Mouse (Mus musculus): ENCODE measurements around the gene Ptprg. TPM values are rescaled to one million over a fixed set of nuclear protein-coding genes. Genes with fewer than 3 reads are reported as not detected.

The Ptprg gene
- polyA plus RNA-seq, 2 experiments, result 0.69 to 1.4 TPM

DNA sequence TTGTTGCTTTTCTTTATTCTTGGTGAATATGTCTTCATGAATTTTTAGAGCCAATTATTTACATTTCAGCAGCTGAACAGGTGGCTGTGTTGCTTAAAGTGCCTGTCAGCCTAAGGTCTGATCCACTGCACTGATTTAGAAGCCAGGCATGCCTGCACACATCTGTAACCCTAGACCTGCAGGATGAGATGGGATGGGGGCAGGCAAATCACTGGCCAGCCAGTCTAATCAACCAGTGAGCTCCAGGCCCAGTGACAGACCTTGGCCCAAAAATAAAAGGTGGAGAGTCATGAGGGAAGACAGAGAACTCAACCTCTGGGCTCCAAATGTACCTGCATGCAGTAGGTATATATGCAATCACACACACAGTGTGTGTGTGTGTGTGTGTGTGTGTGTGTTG lies 302.2 kb downstream of the Ptprg start:
- DNase-seq (ENCODE audit: low read depth in 3 of 3, low spot score in 3 of 3) (no peak), ATAC-seq (ENCODE audit: insufficient read depth) (no peak)
- H3K4me2 ChIP-seq (ENCODE audit: low read depth), result no peak overlapping the region
- H3K36me3 ChIP-seq (replicated peaks; ENCODE audit: control insufficient read depth, insufficient read depth, low read depth), result no peaks in the 10 kb centered on the region
- TF ChIP-seq EP300 (IDR thresholded peaks at IDR 0.05; ENCODE audit: low read depth), result no peak
- no peak for TF ChIP-seq CTCF (IDR thresholded peaks at IDR 0.05; ENCODE audit: low read depth)
- H3K4me3 ChIP-seq (ENCODE audit: insufficient read depth in 1 of 2, low read depth in 2 of 2, low read length in 2 of 2), result no peak overlapping the region
- no peaks in the 10 kb centered on the region for H3K4me1 ChIP-seq (replicated peaks; ENCODE audit: control insufficient read depth in 2 of 2, insufficient read depth in 2 of 2, low read length in 1 of 2)
- no peak overlapping the region for H3K9ac ChIP-seq (replicated peaks)
- H3K9me3 ChIP-seq (ENCODE audit: control insufficient read depth, low read length), result no peaks in the 10 kb centered on the region
- no peak overlapping the region for H3K27ac ChIP-seq
- no peaks in the 10 kb centered on the region for H3K27me3 ChIP-seq (ENCODE audit: control insufficient read depth, insufficient read depth, low read length)

DNA sequence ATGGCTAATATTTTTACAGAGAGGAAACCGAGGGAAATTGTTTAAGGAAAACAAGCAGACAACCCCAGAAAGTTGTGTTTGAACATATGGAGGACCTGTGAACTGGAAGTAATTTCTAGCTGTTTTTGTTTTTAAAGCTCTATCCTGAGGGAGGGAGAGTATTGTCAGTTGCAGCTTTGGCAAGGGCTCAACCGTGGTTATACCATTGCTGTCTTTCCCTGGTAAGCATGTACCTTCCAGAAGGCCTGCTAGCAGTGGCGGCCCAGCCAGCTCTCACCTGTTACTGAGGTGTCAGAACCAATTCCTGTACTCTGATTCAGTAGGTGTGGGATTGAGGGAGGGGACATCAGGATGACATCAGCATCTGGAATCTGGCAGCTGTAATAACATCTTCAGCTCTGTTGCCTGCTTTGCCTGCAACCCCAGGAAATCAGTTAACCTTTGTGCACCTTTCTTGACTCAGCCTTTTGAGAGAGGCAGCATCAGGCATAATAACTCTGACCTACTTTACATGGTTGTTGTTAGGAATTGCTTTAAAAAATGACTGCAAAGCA lies 304.7 kb downstream of the Ptprg start:
- TF ChIP-seq EP300 (IDR thresholded peaks at IDR 0.05; ENCODE audit: low read depth) (no peak), CTCF (IDR thresholded peaks at IDR 0.05; ENCODE audit: low read depth) (no peak)
- DNase-seq (ENCODE audit: low read depth in 3 of 3, low spot score in 3 of 3), result no peak
- no peaks in the 10 kb centered on the region for H3K4me1 ChIP-seq (replicated peaks; ENCODE audit: control insufficient read depth in 2 of 2, insufficient read depth in 2 of 2, low read length in 1 of 2)
- H3K4me3 ChIP-seq (ENCODE audit: insufficient read depth in 1 of 2, low read depth in 2 of 2, low read length in 2 of 2), result no peak overlapping the region
- H3K4me2 ChIP-seq (ENCODE audit: low read depth), result no peak overlapping the region
- no peaks in the 10 kb centered on the region for H3K36me3 ChIP-seq (replicated peaks; ENCODE audit: control insufficient read depth, insufficient read depth, low read depth)
- no peak overlapping the region for H3K27ac ChIP-seq
- H3K9me3 ChIP-seq (ENCODE audit: control insufficient read depth, low read length), result no peaks in the 10 kb centered on the region
- 41% methylated on average over 3 of the region's 3 CpGs for WGBS (ENCODE audit: insufficient replicate concordance)
- ATAC-seq (ENCODE audit: insufficient read depth), result no peak
- H3K27me3 ChIP-seq (ENCODE audit: control insufficient read depth, insufficient read depth, low read length), result no peaks in the 10 kb centered on the region
- H3K9ac ChIP-seq (replicated peaks), result no peak overlapping the region

DNA sequence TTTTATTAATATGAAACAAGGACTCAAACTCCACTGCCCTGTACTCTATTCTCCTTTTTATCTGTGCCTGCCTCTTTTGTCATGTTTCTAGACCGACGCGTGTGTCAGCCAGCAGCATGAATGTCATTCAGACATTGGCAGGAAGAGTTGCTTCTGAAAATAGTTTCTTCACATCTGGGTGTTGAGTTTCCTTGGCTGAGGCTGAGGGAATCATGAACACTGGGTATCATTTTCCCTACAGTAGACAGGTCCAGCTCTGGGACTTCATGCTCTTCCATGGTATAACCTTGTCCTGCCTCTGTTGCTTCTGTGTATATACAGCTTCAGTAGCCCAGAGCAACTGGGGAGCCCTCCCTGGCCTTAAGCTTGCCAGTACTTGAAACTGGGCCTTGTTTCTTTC lies 310.0 kb downstream of the Ptprg start:
- H3K27ac ChIP-seq, result no peak overlapping the region

DNA sequence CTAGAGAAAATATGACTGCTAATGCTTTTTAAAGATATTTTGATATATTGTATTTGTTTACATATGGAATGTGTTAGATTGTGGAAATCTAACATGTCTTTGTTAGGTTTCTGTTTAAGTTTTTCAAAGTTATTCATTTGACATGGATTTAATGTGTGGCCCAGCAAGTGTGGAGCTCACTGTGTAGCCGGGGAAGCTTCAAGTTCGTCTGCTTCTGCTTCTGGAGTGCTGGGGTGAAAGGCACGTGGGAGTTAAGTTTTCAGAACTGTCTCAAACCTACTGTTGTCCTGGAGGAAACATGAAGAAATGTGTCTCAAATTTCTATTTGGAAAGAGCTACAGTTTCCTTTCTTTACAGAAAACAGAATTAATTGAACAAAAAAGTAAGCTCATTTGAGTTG lies 311.5 kb downstream of the Ptprg start:
- no peak for DNase-seq (ENCODE audit: low read depth in 3 of 3, low spot score in 3 of 3)
- no peaks in the 10 kb centered on the region for H3K9me3 ChIP-seq (ENCODE audit: control insufficient read depth, low read length)
- H3K4me1 ChIP-seq (replicated peaks; ENCODE audit: control insufficient read depth in 2 of 2, insufficient read depth in 2 of 2, low read length in 1 of 2), result peaks cover 0 to 2% of the 10 kb centered on the region in 2 experiments; a peak in 1 of 4 replicates
- no peak overlapping the region for H3K27ac ChIP-seq
- no peak for ATAC-seq (ENCODE audit: insufficient read depth)
- H3K4me2 ChIP-seq (ENCODE audit: low read depth), result no peak overlapping the region
- TF ChIP-seq CTCF (IDR thresholded peaks at IDR 0.05; ENCODE audit: low read depth), result no peak
- no peak for TF ChIP-seq EP300 (IDR thresholded peaks at IDR 0.05; ENCODE audit: low read depth)
- H3K27me3 ChIP-seq (ENCODE audit: control insufficient read depth, insufficient read depth, low read length), result no peaks in the 10 kb centered on the region
- no peak overlapping the region for H3K9ac ChIP-seq (replicated peaks)
- WGBS (ENCODE audit: insufficient replicate concordance), result 61% methylated on average over 3 of the region's 3 CpGs
- no peak overlapping the region for H3K4me3 ChIP-seq (ENCODE audit: insufficient read depth in 1 of 2, low read depth in 2 of 2, low read length in 2 of 2)
- H3K36me3 ChIP-seq (replicated peaks; ENCODE audit: control insufficient read depth, insufficient read depth, low read depth), result no peaks in the 10 kb centered on the region

More for the DNA sequence above, 310.0 kb downstream of the Ptprg start:
- TF ChIP-seq CTCF (IDR thresholded peaks at IDR 0.05; ENCODE audit: low read depth) (no peak), EP300 (IDR thresholded peaks at IDR 0.05; ENCODE audit: low read depth) (no peak)
- no peak overlapping the region for H3K4me2 ChIP-seq (ENCODE audit: low read depth)
- DNase-seq (ENCODE audit: low read depth in 3 of 3, low spot score in 3 of 3), result no peak
- 68% methylated on average over 3 of the region's 3 CpGs for WGBS (ENCODE audit: insufficient replicate concordance)
- H3K4me3 ChIP-seq (ENCODE audit: insufficient read depth in 1 of 2, low read depth in 2 of 2, low read length in 2 of 2), result no peak overlapping the region
- H3K9ac ChIP-seq (replicated peaks), result no peak overlapping the region
- no peak for ATAC-seq (ENCODE audit: insufficient read depth)
- no peaks in the 10 kb centered on the region for H3K9me3 ChIP-seq (ENCODE audit: control insufficient read depth, low read length)
- H3K36me3 ChIP-seq (replicated peaks; ENCODE audit: control insufficient read depth, insufficient read depth, low read depth), result no peaks in the 10 kb centered on the region
- H3K4me1 ChIP-seq (replicated peaks; ENCODE audit: control insufficient read depth in 2 of 2, insufficient read depth in 2 of 2, low read length in 1 of 2), result peaks cover 0 to 2% of the 10 kb centered on the region in 2 experiments; a peak in 1 of 4 replicates
- H3K27me3 ChIP-seq (ENCODE audit: control insufficient read depth, insufficient read depth, low read length), result no peaks in the 10 kb centered on the region

DNA sequence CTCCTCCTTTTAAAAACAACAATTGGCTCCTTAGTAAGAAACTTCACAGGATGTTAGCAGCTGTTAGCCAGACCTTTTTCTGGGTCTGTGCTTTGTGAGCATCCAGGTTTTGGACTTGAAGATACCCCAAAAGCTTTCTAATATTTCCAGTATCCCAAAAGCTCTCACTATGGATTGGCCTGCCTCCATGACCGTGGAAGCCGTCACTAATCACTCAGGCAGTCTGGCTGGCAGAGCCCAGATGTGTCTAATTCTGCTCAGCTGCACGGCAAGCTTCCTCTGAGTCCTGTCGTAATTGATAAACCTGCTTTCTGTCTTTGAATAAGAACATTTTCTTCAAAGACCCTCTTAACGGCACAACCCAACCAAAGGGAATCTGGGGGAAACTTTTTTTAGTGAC lies 312.0 kb downstream of the Ptprg start:
- no peak overlapping the region for H3K4me2 ChIP-seq (ENCODE audit: low read depth)
- no peak for TF ChIP-seq EP300 (IDR thresholded peaks at IDR 0.05; ENCODE audit: low read depth)
- TF ChIP-seq CTCF (IDR thresholded peaks at IDR 0.05; ENCODE audit: low read depth), result no peak
- no peaks in the 10 kb centered on the region for H3K27me3 ChIP-seq (ENCODE audit: control insufficient read depth, insufficient read depth, low read length)
- H3K4me1 ChIP-seq (replicated peaks; ENCODE audit: control insufficient read depth in 2 of 2, insufficient read depth in 2 of 2, low read length in 1 of 2), result peaks cover 0 to 2% of the 10 kb centered on the region in 2 experiments; a peak in 1 of 4 replicates
- DNase-seq (ENCODE audit: low read depth in 3 of 3, low spot score in 3 of 3) (no peak), ATAC-seq (ENCODE audit: insufficient read depth) (no peak)
- H3K9ac ChIP-seq (replicated peaks), result no peak overlapping the region
- H3K27ac ChIP-seq, result no peak overlapping the region
- no peaks in the 10 kb centered on the region for H3K36me3 ChIP-seq (replicated peaks; ENCODE audit: control insufficient read depth, insufficient read depth, low read depth)
- 59% methylated on average over 5 of the region's 5 CpGs for WGBS (ENCODE audit: insufficient replicate concordance)
- no peak overlapping the region for H3K4me3 ChIP-seq (ENCODE audit: insufficient read depth in 1 of 2, low read depth in 2 of 2, low read length in 2 of 2)
- H3K9me3 ChIP-seq (ENCODE audit: control insufficient read depth, low read length), result no peaks in the 10 kb centered on the region
